Mouse (Mus musculus) heart, embryonic 13.5 days (tissue): ENCODE data around the gene Syngap1. TPM values are rescaled to one million over a fixed set of nuclear protein-coding genes. Genes with fewer than 3 reads are reported as not detected.
"Not testable (repeated sequence)": the region's sequence is repeated elsewhere in the genome, so short reads cannot be mapped to it uniquely, and the experiment has no call there.

Source experiments
- ATAC-seq: fragments of 200-750 bp; cut with Nextera tagmentation; 2 replicates; pipeline ENCODE4 v1.8.0; 2017; ENCODE audit warnings: moderate TSS enrichment; ENCODE audit not compliant: insufficient number of reproducible peaks, low FRiP score, low TSS enrichment; ENCODE audit errors: extremely low read depth
- H3K27ac ChIP-seq: fragments of 300-500 bp; sonication (generic); replicated peaks from 2 replicates; pipeline ENCODE4 v1.5.1; 2015; ENCODE audit warnings: moderate library complexity, mild to moderate bottlenecking, inconsistent platforms
- H3K27me3 ChIP-seq: fragments of 300-500 bp; sonication (generic); replicated peaks from 2 replicates; pipeline ENCODE4 v1.6.1; 2015; ENCODE audit warnings: mild to moderate bottlenecking, inconsistent platforms
- H3K36me3 ChIP-seq: fragments of 300-500 bp; sonication (generic); 2 replicates; pipeline ENCODE4 v1.6.1; 2015; ENCODE audit warnings: mild to moderate bottlenecking, inconsistent platforms
- H3K4me1 ChIP-seq: fragments of 300-500 bp; sonication (generic); 2 replicates; pipeline ENCODE4 v1.6.1; 2015; ENCODE audit warnings: inconsistent platforms
- H3K4me2 ChIP-seq: fragments of 300-500 bp; sonication (generic); 2 replicates; pipeline ENCODE4 v1.6.1; 2015; ENCODE audit warnings: inconsistent platforms, mild to moderate bottlenecking, moderate library complexity
- H3K4me3 ChIP-seq: fragments of 300-500 bp; sonication (generic); 2 replicates; pipeline ENCODE4 v1.5.1; 2015; ENCODE audit warnings: moderate library complexity, mild to moderate bottlenecking, inconsistent platforms
- H3K9ac ChIP-seq: fragments of 300-500 bp; sonication (generic); 2 replicates; pipeline ENCODE4 v1.6.1; 2015; ENCODE audit warnings: inconsistent platforms, mild to moderate bottlenecking, moderate library complexity
- H3K9me3 ChIP-seq: fragments of 300-500 bp; sonication (generic); 2 replicates; pipeline ENCODE4 v1.6.1; 2016; ENCODE audit warnings: inconsistent platforms
- WGBS: fragments of 180-500 bp; shearing (Covaris S2); methylation state at CpG from one replicate; pipeline ENCODE4 v1.1.7; 2015; ENCODE audit warnings: mixed read lengths; 5-methylcytosine and 5-hydroxymethylcytosine counted together
- polyA plus RNA-seq: library from polyadenylated mRNA; unstranded; fragments of >200 nt; fragmentation: Nextera tagmentation; extraction: Ambion mirVana; gene quantifications from 2 replicates; pipeline ENCODE4 v1.2.1, GENCODE M21; 2015

The Syngap1 gene
- polyA plus RNA-seq, 1 experiment from 2014 or later, result 2.0 TPM

GRCm38 (mm10) chr17:26974547-26974946 is 33.5 kb downstream of the Syngap1 start:
- peaks cover 60% of the 10 kb centered on the region for H3K36me3 ChIP-seq
- H3K27me3 ChIP-seq, result no peaks in the 10 kb centered on the region
- peaks cover 44% of the 10 kb centered on the region for H3K4me1 ChIP-seq
- H3K27ac ChIP-seq, result no peak overlapping the region
- H3K4me2 ChIP-seq, result peak overlapping the region; percentile 98
- 84% methylated on average over 15 of the region's 15 CpGs for WGBS
- H3K9ac ChIP-seq, result peak overlapping the region; percentile 89
- ATAC-seq, result no peak
- no peaks in the 10 kb centered on the region for H3K9me3 ChIP-seq
- peak overlapping the region; percentile 87; the same call in 1 of the 2 replicates for H3K4me3 ChIP-seq

- H3K9me3 ChIP-seq, result no peaks in the 10 kb centered on the region
- H3K27ac ChIP-seq, result no peak overlapping the region
- H3K9ac ChIP-seq, result no peak overlapping the region
- no peaks in the 10 kb centered on the region for H3K27me3 ChIP-seq
- no peak for ATAC-seq
- H3K4me3 ChIP-seq, result no peak overlapping the region
- H3K4me1 ChIP-seq, result peaks cover 44% of the 10 kb centered on the region
- H3K4me2 ChIP-seq, result no peak overlapping the region
- H3K36me3 ChIP-seq, result peaks cover 62% of the 10 kb centered on the region
These were observed 34.4 kb downstream of the Syngap1 start for GRCm38 (mm10) chr17:26975415-26975814.

GRCm38 (mm10) chr17:26977354-26977753 is 36.3 kb downstream of the Syngap1 start:
- 83% methylated on average over 6 of the region's 6 CpGs for WGBS
- H3K27ac ChIP-seq, H3K9me3 ChIP-seq, H3K4me2 ChIP-seq, H3K4me3 ChIP-seq, H3K27me3 ChIP-seq, H3K9ac ChIP-seq, ATAC-seq: not testable (repeated sequence)
- peaks cover 55% of the 10 kb centered on the region for H3K36me3 ChIP-seq
- peaks cover 43% of the 10 kb centered on the region for H3K4me1 ChIP-seq

- H3K27ac ChIP-seq, result no peak overlapping the region
- H3K4me1 ChIP-seq, result peaks cover 32% of the 10 kb centered on the region
- no peak overlapping the region for H3K4me3 ChIP-seq
- no peaks in the 10 kb centered on the region for H3K9me3 ChIP-seq
- H3K36me3 ChIP-seq, result peaks cover 53% of the 10 kb centered on the region
- no peak overlapping the region for H3K9ac ChIP-seq
- 68% methylated on average over 2 of the region's 2 CpGs for WGBS
- H3K4me2 ChIP-seq, result no peak overlapping the region
- no peaks in the 10 kb centered on the region for H3K27me3 ChIP-seq
- no peak for ATAC-seq
These were observed 38.4 kb downstream of the Syngap1 start for GRCm38 (mm10) chr17:26979426-26979825.

GRCm38 (mm10) chr17:26981050-26981449 is 40.0 kb downstream of the Syngap1 start:
- Histone ChIP-seq H3K36me3 (peaks cover 37% of the 10 kb centered on the region), H3K4me2 (no peak overlapping the region), H3K4me1 (peaks cover 20% of the 10 kb centered on the region), H3K9ac (no peak overlapping the region), H3K27ac (peak overlapping the region; percentile 39; the same call in 1 of the 2 replicates), H3K4me3 (no peak overlapping the region), H3K9me3 (no peaks in the 10 kb centered on the region), H3K27me3 (no peaks in the 10 kb centered on the region)
- WGBS, result 59% methylated on average over 2 of the region's 2 CpGs
- no peak for ATAC-seq

GRCm38 (mm10) chr17:26983382-26983781 is 42.3 kb downstream of the Syngap1 start:
- no peak overlapping the region for H3K9ac ChIP-seq
- H3K4me1 ChIP-seq, result peaks cover 12% of the 10 kb centered on the region
- H3K36me3 ChIP-seq, result peaks cover 14% of the 10 kb centered on the region
- H3K4me2 ChIP-seq, result no peak overlapping the region
- no peak for ATAC-seq
- no peaks in the 10 kb centered on the region for H3K27me3 ChIP-seq
- H3K27ac ChIP-seq, result no peak overlapping the region
- 85% methylated on average over 4 of the region's 4 CpGs for WGBS
- H3K4me3 ChIP-seq, result no peak overlapping the region
- no peaks in the 10 kb centered on the region for H3K9me3 ChIP-seq

- Histone ChIP-seq H3K9ac (no peak overlapping the region), H3K9me3 (no peaks in the 10 kb centered on the region), H3K4me2 (no peak overlapping the region), H3K27me3 (no peaks in the 10 kb centered on the region), H3K36me3 (no peaks in the 10 kb centered on the region), H3K27ac (no peak overlapping the region), H3K4me1 (peaks cover 17% of the 10 kb centered on the region), H3K4me3 (no peak overlapping the region)
- 81% methylated on average over 10 of the region's 10 CpGs for WGBS
- no peak for ATAC-seq
These were observed 44.6 kb downstream of the Syngap1 start for GRCm38 (mm10) chr17:26985503-26986179.

GRCm38 (mm10) chr17:26990521-26990920 is 49.5 kb downstream of the Syngap1 start:
- no peak for ATAC-seq
- Histone ChIP-seq H3K4me1 (peaks cover 22% of the 10 kb centered on the region), H3K36me3 (no peaks in the 10 kb centered on the region)

GRCm38 (mm10) chr17:26994410-26994809 is 53.4 kb downstream of the Syngap1 start:
- peaks cover 32% of the 10 kb centered on the region for H3K4me1 ChIP-seq
- WGBS, result 48% methylated on average over 14 of the region's 14 CpGs
- no peak overlapping the region for H3K4me3 ChIP-seq
- H3K9ac ChIP-seq, result no peak overlapping the region
- H3K27me3 ChIP-seq, result no peaks in the 10 kb centered on the region
- H3K27ac ChIP-seq, result peak overlapping the region; percentile 67
- ATAC-seq, result no peak
- no peaks in the 10 kb centered on the region for H3K36me3 ChIP-seq
- H3K4me2 ChIP-seq, result no peak overlapping the region
- no peaks in the 10 kb centered on the region for H3K9me3 ChIP-seq

More at GRCm38 (mm10) chr17:26990521-26990920, 49.5 kb downstream of the Syngap1 start:
- Histone ChIP-seq H3K9me3 (no peaks in the 10 kb centered on the region), H3K4me2 (no peak overlapping the region), H3K4me3 (no peak overlapping the region), H3K9ac (no peak overlapping the region), H3K27me3 (no peaks in the 10 kb centered on the region), H3K27ac (no peak overlapping the region)

- H3K9ac ChIP-seq, result no peak overlapping the region
- no peaks in the 10 kb centered on the region for H3K9me3 ChIP-seq
- 68% methylated on average over 6 of the region's 6 CpGs for WGBS
- H3K4me2 ChIP-seq, result no peak overlapping the region
- H3K27ac ChIP-seq, result peak overlapping the region; percentile 67
- H3K36me3 ChIP-seq, result no peaks in the 10 kb centered on the region
- ATAC-seq, result no peak
- no peak overlapping the region for H3K4me3 ChIP-seq
- no peaks in the 10 kb centered on the region for H3K27me3 ChIP-seq
- H3K4me1 ChIP-seq, result peaks cover 32% of the 10 kb centered on the region
These were observed 54.0 kb downstream of the Syngap1 start for GRCm38 (mm10) chr17:26995006-26995405.

GRCm38 (mm10) chr17:26995562-26995961 is 54.5 kb downstream of the Syngap1 start:
- Histone ChIP-seq H3K9me3 (no peaks in the 10 kb centered on the region), H3K9ac (no peak overlapping the region), H3K4me2 (no peak overlapping the region), H3K36me3 (no peaks in the 10 kb centered on the region), H3K27me3 (no peaks in the 10 kb centered on the region), H3K4me1 (peaks cover 28% of the 10 kb centered on the region), H3K4me3 (no peak overlapping the region), H3K27ac (peak overlapping the region; percentile 67; the same call in 1 of the 2 replicates)
- 53% methylated on average over 8 of the region's 8 CpGs for WGBS
- no peak for ATAC-seq

GRCm38 (mm10) chr17:26997661-26998060 is 56.6 kb downstream of the Syngap1 start:
- 68% methylated on average over 4 of the region's 4 CpGs for WGBS
- Histone ChIP-seq H3K27ac (no peak overlapping the region), H3K9me3 (no peaks in the 10 kb centered on the region), H3K4me3 (no peak overlapping the region), H3K36me3 (no peaks in the 10 kb centered on the region), H3K27me3 (no peaks in the 10 kb centered on the region), H3K9ac (no peak overlapping the region), H3K4me1 (peaks cover 27% of the 10 kb centered on the region), H3K4me2 (no peak overlapping the region)
- no peak for ATAC-seq
